Mouse (Mus musculus): ENCODE data around the gene Olfr477.

Gene Olfr477

GRCm38 (mm10) chr7:107986393-107986792, at the start of gene Olfr477:
Olfr477 (plus strand) TSS chr7:107986693.
- no peak for TF ChIP-seq GATA4 (IDR thresholded peaks at IDR 0.05; ENCODE audit: insufficient replicate concordance, low read length)

GRCm38 (mm10) chr7:107954343-107954742, 32.1 kb upstream of the Olfr477 start, which contains the start of gene Olfr474:
Olfr474 (plus strand) TSS chr7:107954643.
- TF ChIP-seq GATA4 (IDR thresholded peaks at IDR 0.05; ENCODE audit: insufficient replicate concordance, low read length), result no peak

GRCm38 (mm10) chr7:107964503-107964902, 22.0 kb upstream of the Olfr477 start, which contains the start of gene Olfr476:
Olfr476 (plus strand) TSS chr7:107964803.
- no peak for TF ChIP-seq GATA4 (IDR thresholded peaks at IDR 0.05; ENCODE audit: insufficient replicate concordance, low read length)

- no peak for TF ChIP-seq GATA4 (IDR thresholded peaks at IDR 0.05; ENCODE audit: insufficient replicate concordance, low read length)
Observed at GRCm38 (mm10) chr7:108033889-108034288, 47.4 kb downstream of the Olfr477 start, which contains the start of gene Olfr478. Olfr478 (minus strand) TSS chr7:108033989.
